Mouse (Mus musculus) heart, embryonic 15.5 days (tissue): Measurements from ENCODE around the gene Itgb3. TPM values are rescaled to one million over a fixed set of nuclear protein-coding genes. Genes with fewer than 3 reads are reported as not detected.

Experiments used
- ATAC-seq: fragments of 200-750 bp; cut with Nextera tagmentation; replicated peaks from 2 replicates; pipeline ENCODE4 v1.8.0; 2017; ENCODE audit warnings: low read depth, moderate TSS enrichment; ENCODE audit not compliant: insufficient number of reproducible peaks, insufficient read depth, low FRiP score
- H3K27ac ChIP-seq: fragments of 300-500 bp; sonication (generic); 2 replicates; pipeline ENCODE4 v1.5.1; 2015; ENCODE audit warnings: mild to moderate bottlenecking, inconsistent platforms
- H3K27me3 ChIP-seq: fragments of 300-500 bp; sonication (generic); 2 replicates; pipeline ENCODE4 v1.6.1; 2015; ENCODE audit warnings: inconsistent platforms
- H3K36me3 ChIP-seq: fragments of 300-500 bp; sonication (generic); 2 replicates; pipeline ENCODE4 v1.6.1; 2015; ENCODE audit warnings: mild to moderate bottlenecking, inconsistent platforms
- H3K4me1 ChIP-seq: fragments of 300-500 bp; sonication (generic); replicated peaks from 2 replicates; pipeline ENCODE4 v1.6.1; 2015; ENCODE audit warnings: inconsistent platforms
- H3K4me2 ChIP-seq: fragments of 300-500 bp; sonication (generic); 2 replicates; pipeline ENCODE4 v1.6.1; 2015; ENCODE audit warnings: inconsistent platforms, mild to moderate bottlenecking, moderate library complexity
- H3K4me3 ChIP-seq: fragments of 300-500 bp; sonication (generic); 2 replicates; pipeline ENCODE4 v1.5.1; 2015; ENCODE audit warnings: mild to moderate bottlenecking, inconsistent platforms
- H3K9ac ChIP-seq: fragments of 300-500 bp; sonication (generic); 2 replicates; pipeline ENCODE4 v1.6.1; 2015; ENCODE audit warnings: mild to moderate bottlenecking, inconsistent platforms
- H3K9me3 ChIP-seq: fragments of 300-500 bp; sonication (generic); replicated peaks from 2 replicates; pipeline ENCODE4 v1.6.1; 2016; ENCODE audit warnings: inconsistent platforms
- WGBS: fragments of 180-500 bp; shearing (Covaris S2); methylation state at CpG from one replicate; pipeline ENCODE4 v1.1.7; 2015; ENCODE audit warnings: mixed read lengths; 5-methylcytosine and 5-hydroxymethylcytosine counted together
- polyA plus RNA-seq: library from polyadenylated mRNA; unstranded; fragments of >200 nt; fragmentation: Nextera tagmentation; extraction: Ambion mirVana; gene quantifications from 2 replicates; pipeline ENCODE4 v1.2.1, GENCODE M21; 2015

Itgb3 gene
- polyA plus RNA-seq, 1 experiment from 2014 or later, result 3.7 TPM

DNA sequence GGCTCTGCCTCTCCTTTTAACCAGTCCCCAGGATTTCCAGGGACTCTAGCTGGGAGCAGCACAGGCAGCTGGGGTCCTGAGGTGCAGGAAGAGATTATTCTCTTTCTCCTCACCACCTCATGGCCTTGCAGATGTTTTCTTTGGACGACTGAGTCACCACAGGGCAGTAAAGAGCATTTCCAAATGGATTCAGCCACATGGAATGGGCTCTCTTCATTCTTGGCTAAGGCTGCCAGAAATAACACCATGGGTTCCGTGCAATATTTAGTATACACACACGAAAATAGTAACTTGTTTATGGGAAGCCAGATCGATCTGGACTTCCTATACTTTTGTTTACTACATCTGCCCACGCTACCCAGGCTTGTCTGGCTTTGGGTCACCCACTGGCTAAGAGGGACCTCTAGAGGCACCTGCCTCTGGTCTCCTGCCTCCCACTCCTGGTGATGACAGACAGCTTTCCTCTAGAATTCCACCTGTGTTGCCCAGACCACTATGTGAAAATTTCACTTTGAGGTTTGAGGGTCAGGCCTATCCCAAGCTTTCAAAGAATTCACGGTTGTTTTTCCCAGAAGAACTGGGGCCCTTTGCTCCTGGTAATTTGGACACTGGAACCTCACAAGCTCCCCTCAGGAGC, 55.6 kb downstream of the Itgb3 start:
- H3K36me3 ChIP-seq, result no peaks in the 10 kb centered on the region
- H3K9me3 ChIP-seq, result no peaks in the 10 kb centered on the region
- no peak overlapping the region for H3K27ac ChIP-seq
- H3K9ac ChIP-seq, result no peak overlapping the region
- 55% methylated on average over 6 of the region's 6 CpGs for WGBS
- no peak overlapping the region for H3K4me3 ChIP-seq
- peaks cover 14% of the 10 kb centered on the region; the same call in 1 of the 2 replicates for H3K4me1 ChIP-seq
- no peaks in the 10 kb centered on the region for H3K27me3 ChIP-seq
- no peak overlapping the region for H3K4me2 ChIP-seq
- ATAC-seq, result no peak

DNA sequence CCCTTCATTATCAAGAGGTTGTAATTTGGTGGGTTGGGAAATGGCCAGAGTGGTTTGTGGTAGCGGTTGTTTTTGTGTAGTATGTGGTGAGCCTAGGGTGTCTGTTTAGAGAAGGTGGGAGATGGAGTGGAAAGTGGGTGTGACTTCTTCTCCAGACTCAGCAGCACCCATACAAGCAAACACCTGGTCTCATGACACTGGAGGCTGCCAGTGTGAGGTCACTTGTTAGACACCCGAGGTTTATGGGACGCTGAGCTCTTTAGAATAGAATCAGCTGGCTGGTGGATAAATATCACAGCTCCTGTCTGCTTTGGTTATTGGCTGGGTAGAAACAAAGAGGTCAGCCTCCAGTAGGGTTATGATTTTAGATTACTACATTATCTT, 56.1 kb downstream of the Itgb3 start:
- WGBS, result 53% methylated on average over 3 of the region's 3 CpGs
- no peaks in the 10 kb centered on the region for H3K36me3 ChIP-seq
- H3K4me1 ChIP-seq, result peaks cover 14% of the 10 kb centered on the region; the same call in 1 of the 2 replicates
- H3K9me3 ChIP-seq, result no peaks in the 10 kb centered on the region
- no peak overlapping the region for H3K4me2 ChIP-seq
- no peak overlapping the region for H3K4me3 ChIP-seq
- H3K27me3 ChIP-seq, result no peaks in the 10 kb centered on the region
- no peak for ATAC-seq
- no peak overlapping the region for H3K9ac ChIP-seq
- no peak overlapping the region for H3K27ac ChIP-seq

DNA sequence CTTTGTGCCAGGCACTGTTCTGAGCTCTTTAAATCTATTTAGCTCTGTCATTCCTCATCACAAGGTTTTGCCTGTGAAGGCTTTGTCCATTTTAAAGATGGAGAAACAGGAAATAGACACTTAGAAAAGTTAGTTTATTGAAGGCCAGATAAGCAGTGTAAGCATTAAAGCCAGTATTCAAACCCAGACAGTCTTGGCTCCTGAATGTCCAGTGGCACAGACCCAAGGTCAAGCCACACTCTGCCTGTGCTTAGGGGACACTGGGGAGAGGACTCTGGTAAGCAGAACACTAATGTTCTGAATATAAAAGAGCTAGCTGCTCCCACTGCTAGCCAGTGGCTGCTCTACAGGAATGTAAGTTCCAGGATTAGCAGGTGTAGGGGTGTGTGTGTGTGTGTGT, 56.6 kb downstream of the Itgb3 start:
- Histone ChIP-seq H3K9me3 (no peaks in the 10 kb centered on the region), H3K36me3 (no peaks in the 10 kb centered on the region), H3K27me3 (no peaks in the 10 kb centered on the region), H3K4me3 (no peak overlapping the region), H3K4me1 (peaks cover 14% of the 10 kb centered on the region; the same call in 1 of the 2 replicates), H3K9ac (no peak overlapping the region), H3K27ac (no peak overlapping the region), H3K4me2 (no peak overlapping the region)
- ATAC-seq, result no peak

DNA sequence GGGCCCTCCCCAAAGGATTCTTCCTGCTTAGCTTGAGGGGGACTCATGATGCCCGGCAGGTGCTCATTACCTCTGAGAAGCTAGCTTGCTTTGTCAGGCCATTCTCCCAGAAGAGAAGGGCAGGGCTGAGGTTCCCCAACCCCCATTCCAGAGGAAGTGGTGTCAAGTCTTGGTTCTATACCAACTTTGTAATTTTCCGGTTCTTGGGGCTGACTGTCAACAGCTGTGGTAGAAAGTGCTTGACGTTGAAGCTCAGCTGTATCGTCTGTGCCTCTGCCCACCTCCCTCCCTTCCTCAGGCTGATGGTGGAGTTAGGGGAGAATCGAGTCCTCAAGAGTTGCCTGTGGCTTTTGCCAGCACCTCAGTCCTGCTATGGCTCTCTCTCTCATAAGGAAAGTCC, 59.6 kb downstream of the Itgb3 start:
- no peak overlapping the region for H3K9ac ChIP-seq
- ATAC-seq, result no peak
- no peak overlapping the region for H3K27ac ChIP-seq
- peaks cover 14% of the 10 kb centered on the region; the same call in 1 of the 2 replicates for H3K4me1 ChIP-seq
- no peak overlapping the region for H3K4me3 ChIP-seq
- no peak overlapping the region for H3K4me2 ChIP-seq
- WGBS, result 57% methylated on average over 5 of the region's 5 CpGs
- no peaks in the 10 kb centered on the region for H3K27me3 ChIP-seq
- H3K36me3 ChIP-seq, result no peaks in the 10 kb centered on the region
- H3K9me3 ChIP-seq, result no peaks in the 10 kb centered on the region

DNA sequence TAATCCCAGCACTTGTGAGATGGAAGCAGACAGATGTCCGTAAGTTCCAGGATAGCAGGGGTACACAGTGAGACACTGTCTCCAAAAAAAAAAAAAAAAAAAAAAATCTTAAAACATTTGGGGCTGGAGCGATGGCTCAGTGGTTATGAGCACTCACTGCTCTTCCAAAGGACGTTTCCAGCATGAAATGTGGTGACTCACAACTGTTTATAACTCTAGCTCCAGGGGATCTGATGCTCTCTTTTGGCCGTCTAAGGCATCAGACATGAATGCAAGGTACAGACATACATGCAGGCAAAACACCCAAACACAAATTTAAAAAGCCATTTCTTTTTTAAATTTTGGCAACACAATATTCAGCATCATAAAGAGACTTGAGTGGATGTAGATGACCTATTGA, 65.6 kb downstream of the Itgb3 start:
- whole genome bisulfite sequencing, result 69% methylated on average over 4 of the region's 4 CpGs

DNA sequence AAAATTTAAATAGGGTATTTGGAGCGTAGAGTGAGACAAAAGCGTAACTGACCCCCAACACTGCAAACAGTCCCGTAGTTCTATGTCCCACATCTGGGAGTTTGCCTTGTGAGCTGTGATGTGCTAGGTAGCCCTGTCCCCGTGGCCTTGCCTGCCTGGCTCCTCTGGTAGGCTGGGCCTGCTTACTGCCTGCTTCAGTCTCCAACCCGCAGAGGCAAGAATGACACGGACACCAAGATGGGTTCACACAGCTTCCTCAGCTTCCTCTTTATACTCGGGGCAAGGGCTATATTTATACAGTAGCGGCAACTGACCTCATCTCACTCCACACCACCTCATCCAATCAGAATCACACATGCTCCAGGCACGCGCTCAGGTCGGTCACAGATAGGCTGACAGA, 67.0 kb downstream of the Itgb3 start:
- 87% methylated on average over 11 of the region's 11 CpGs for whole genome bisulfite sequencing
- no peak overlapping the region for H3K9ac ChIP-seq
- ATAC-seq, result no peak
- no peaks in the 10 kb centered on the region for H3K9me3 ChIP-seq
- H3K4me3 ChIP-seq, result no peak overlapping the region
- H3K4me2 ChIP-seq, result no peak overlapping the region
- H3K36me3 ChIP-seq, result no peaks in the 10 kb centered on the region
- no peaks in the 10 kb centered on the region for H3K27me3 ChIP-seq
- H3K27ac ChIP-seq, result no peak overlapping the region
- H3K4me1 ChIP-seq, result no peaks in the 10 kb centered on the region

More for the DNA sequence above, 65.6 kb downstream of the Itgb3 start:
- H3K9me3 ChIP-seq, result no peaks in the 10 kb centered on the region
- no peaks in the 10 kb centered on the region for H3K36me3 ChIP-seq
- no peak overlapping the region for H3K27ac ChIP-seq
- H3K4me2 ChIP-seq, result no peak overlapping the region
- no peaks in the 10 kb centered on the region for H3K4me1 ChIP-seq
- H3K4me3 ChIP-seq, result no peak overlapping the region
- no peaks in the 10 kb centered on the region for H3K27me3 ChIP-seq
- ATAC-seq, result no peak
- H3K9ac ChIP-seq, result no peak overlapping the region

DNA sequence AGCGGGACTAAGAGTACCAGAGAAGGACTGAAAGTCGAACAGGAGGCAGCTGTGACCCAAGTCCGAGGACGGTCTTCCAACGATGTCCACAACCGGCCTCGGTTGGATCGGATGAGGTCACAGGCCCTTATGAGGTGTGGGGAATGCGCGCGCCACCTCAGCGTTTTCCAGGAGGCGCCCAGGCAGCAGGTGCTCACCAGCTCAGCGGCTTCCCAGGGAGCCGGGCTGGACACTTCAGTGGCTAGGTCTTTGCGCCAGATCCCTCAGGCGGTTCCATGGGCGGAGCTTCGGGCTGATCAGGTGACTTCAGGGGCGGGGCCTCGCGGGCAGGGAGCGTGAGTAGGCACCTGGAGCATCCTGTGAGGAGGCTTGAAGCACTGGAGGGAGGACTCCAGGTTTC, 77.7 kb downstream of the Itgb3 start, which contains the start of gene Gm11639:
Gene Gm11639 (plus strand): TSS at position 160 of the 400 bp plus-strand sequence.
- WGBS, result 23% methylated on average over 23 of the region's 23 CpGs
- ATAC-seq, result no peak

DNA sequence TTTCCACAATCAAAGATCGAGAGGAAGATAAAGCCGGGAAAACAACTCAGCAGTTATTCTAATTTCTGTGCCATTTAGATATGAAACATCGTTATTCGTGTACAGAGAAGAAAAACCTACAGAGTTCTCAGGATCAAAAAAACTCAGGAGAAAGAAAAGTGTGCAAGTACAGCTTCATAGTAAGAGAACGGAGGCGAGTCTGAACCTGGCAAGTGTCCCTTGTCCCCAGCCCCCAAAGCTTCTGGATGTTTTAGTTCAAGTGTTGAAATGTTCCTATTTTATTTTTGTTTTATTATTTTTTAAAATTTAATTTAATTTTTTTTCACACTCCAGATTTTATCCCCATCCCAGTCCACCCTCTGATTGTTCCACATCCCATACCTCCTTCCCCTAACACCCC, 85.4 kb downstream of the Itgb3 start:
- no peak overlapping the region for H3K4me3 ChIP-seq
- ATAC-seq, result no peak
- H3K36me3 ChIP-seq, result no peaks in the 10 kb centered on the region
- H3K9me3 ChIP-seq, result no peaks in the 10 kb centered on the region
- no peak overlapping the region for H3K9ac ChIP-seq
- WGBS, result 81% methylated on average over 6 of the region's 6 CpGs
- no peaks in the 10 kb centered on the region for H3K4me1 ChIP-seq
- no peaks in the 10 kb centered on the region for H3K27me3 ChIP-seq
- H3K4me2 ChIP-seq, result no peak overlapping the region
- H3K27ac ChIP-seq, result no peak overlapping the region

More for the DNA sequence above, 77.7 kb downstream of the Itgb3 start, which contains the start of gene Gm11639:
- H3K4me3 ChIP-seq, result no peak within 1 kb of the TSS
- no peak within 1 kb of the TSS for H3K27ac ChIP-seq
- H3K4me1 ChIP-seq, result no peaks in the 10 kb centered on the region; the same call in 1 of the 2 replicates
- no peaks in the 10 kb centered on the region for H3K9me3 ChIP-seq
- peak within 1 kb of the TSS; percentile 36 for H3K4me2 ChIP-seq
- no peaks in the 10 kb centered on the region; the same call in 1 of the 2 replicates for H3K27me3 ChIP-seq
- H3K9ac ChIP-seq, result no peak within 1 kb of the TSS
- no peaks in the 10 kb centered on the region for H3K36me3 ChIP-seq

DNA sequence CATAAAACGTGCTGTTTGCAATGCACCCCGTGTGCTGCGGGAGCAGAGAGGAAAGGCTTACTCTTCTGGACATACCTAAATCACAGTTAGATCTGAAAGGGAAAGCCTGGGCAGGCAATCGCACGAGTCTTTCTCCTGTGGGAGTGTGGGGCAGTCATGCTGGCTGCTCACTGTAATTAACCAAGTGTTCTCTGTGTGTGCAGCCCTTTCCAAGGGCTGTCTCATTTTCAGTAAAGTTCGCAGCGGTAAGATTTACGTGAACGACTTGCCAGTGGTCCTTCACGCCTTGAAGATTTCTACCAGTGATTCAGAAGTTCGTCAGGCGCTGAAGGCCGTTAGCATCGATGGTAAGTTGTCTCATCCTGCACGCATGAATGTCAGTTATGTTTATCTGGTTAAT, 96.3 kb downstream of the Itgb3 start:
- WGBS, result 69% methylated on average over 15 of the region's 15 CpGs
- no peak overlapping the region for H3K9ac ChIP-seq
- no peaks in the 10 kb centered on the region for H3K36me3 ChIP-seq
- no peak overlapping the region for H3K4me3 ChIP-seq
- H3K27ac ChIP-seq, result no peak overlapping the region
- H3K4me2 ChIP-seq, result no peak overlapping the region
- H3K9me3 ChIP-seq, result no peaks in the 10 kb centered on the region
- H3K27me3 ChIP-seq, result no peaks in the 10 kb centered on the region
- H3K4me1 ChIP-seq, result no peaks in the 10 kb centered on the region
- no peak for ATAC-seq

DNA sequence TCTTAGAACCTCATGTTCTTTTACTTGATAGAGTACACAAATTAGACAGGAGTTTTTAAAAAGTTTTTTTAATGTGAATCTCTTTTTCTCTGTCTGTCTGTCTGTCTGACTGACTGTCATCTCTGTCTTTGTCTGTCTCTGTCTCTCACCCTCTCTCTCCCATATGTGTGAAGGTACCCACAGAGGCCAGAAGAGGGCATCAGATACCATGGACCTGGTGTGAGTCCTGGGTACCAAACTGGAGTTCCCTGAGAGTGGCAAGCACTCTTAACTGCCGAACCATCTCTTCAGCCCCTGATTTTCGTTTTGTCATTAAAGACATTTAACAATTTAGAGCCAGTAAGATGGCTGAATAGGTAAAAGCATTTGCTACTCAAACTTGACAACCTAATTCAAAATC, 99.3 kb downstream of the Itgb3 start:
- 59% methylated on average over 2 of the region's 2 CpGs for WGBS
- H3K4me1 ChIP-seq, result no peaks in the 10 kb centered on the region
- no peak overlapping the region for H3K9ac ChIP-seq
- H3K27ac ChIP-seq, result no peak overlapping the region
- H3K4me3 ChIP-seq, result no peak overlapping the region
- H3K27me3 ChIP-seq, result no peaks in the 10 kb centered on the region
- H3K4me2 ChIP-seq, result no peak overlapping the region
- no peaks in the 10 kb centered on the region for H3K9me3 ChIP-seq
- no peak for ATAC-seq
- no peaks in the 10 kb centered on the region for H3K36me3 ChIP-seq
